Mouse (Mus musculus): ENCODE data around the gene Atf7ip.

GRCm38 (mm10) chr6:136629639-136630038, 123.7 kb downstream of the Atf7ip start:
- TF ChIP-seq POLR2A (IDR thresholded peaks at IDR 0.05; ENCODE audit: insufficient read length, low read depth) (no peak), USF1 (IDR thresholded peaks at IDR 0.05; ENCODE audit: low read depth) (no peak), REST (IDR thresholded peaks at IDR 0.05; ENCODE audit: insufficient read depth, insufficient read length) (no peak), MYOD1 (IDR thresholded peaks at IDR 0.05; ENCODE audit: control insufficient read depth in 1 of 3, insufficient read length in 2 of 3, low read depth in 2 of 3) (no peak)
